Mouse (Mus musculus): ENCODE data around the gene Phf3. TPM values are rescaled to one million over a fixed set of nuclear protein-coding genes. Genes with fewer than 3 reads are reported as not detected.

Phf3 gene
- polyA plus RNA-seq, 1 experiment from 2014 or later: 60.6 TPM

DNA sequence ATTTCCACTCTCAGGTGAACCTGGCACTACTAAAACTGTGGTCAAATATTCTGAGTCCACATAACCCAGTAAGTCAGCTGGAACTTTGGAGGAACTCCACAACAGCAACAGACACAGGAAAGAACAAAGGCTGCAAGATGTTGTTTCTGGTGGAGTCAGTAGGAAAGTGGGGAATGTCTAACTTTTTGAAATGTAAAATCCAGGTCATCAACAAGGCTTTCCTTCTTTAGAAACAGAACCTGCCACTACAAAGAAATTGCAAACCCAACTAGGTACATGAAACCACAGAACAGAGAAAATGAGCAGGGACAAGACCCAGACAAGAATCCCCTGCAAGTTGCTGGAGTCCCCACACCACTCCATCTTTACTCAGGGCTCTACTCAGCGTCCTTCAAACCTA, 26.0 kb downstream of the Phf3 start:
- 46% methylated on average over 1 of the region's 1 CpGs for WGBS
- H3K27ac ChIP-seq (ENCODE audit: low read depth, low read length): no peak overlapping the region
- ATAC-seq (ENCODE audit: low FRiP score, low TSS enrichment): no peak
- no peaks in the 10 kb centered on the region for H3K36me3 ChIP-seq (ENCODE audit: control insufficient read depth, insufficient read depth, low read length)
- no peak overlapping the region for H3K4me2 ChIP-seq (replicated peaks; ENCODE audit: low read depth, low read length)
- 0 out of 2 replicates have a peak, but pooled peaks cover 8% of the 10 kb centered on the region for H3K4me1 ChIP-seq (ENCODE audit: control insufficient read depth, insufficient read depth, low read length)
- H3K27me3 ChIP-seq (ENCODE audit: control insufficient read depth, insufficient read depth, low read length): no peaks in the 10 kb centered on the region
- no peaks in the 10 kb centered on the region for H3K9me3 ChIP-seq (ENCODE audit: control insufficient read depth, low read length)
- no peak overlapping the region for H3K4me3 ChIP-seq (ENCODE audit: low read length)
- H3K9ac ChIP-seq (ENCODE audit: low read depth, low read length): no peak overlapping the region

- ATAC-seq (ENCODE audit: low FRiP score, low TSS enrichment): no peak
- Histone ChIP-seq H3K36me3 (ENCODE audit: control insufficient read depth, insufficient read depth, low read length) (peaks cover 6% of the 10 kb centered on the region; the same call in 1 of the 2 replicates), H3K27me3 (ENCODE audit: control insufficient read depth, insufficient read depth, low read length) (no peaks in the 10 kb centered on the region), H3K9ac (ENCODE audit: low read depth, low read length) (no peak overlapping the region), H3K9me3 (ENCODE audit: control insufficient read depth, low read length) (no peaks in the 10 kb centered on the region), H3K4me3 (ENCODE audit: low read length) (no peak overlapping the region), H3K27ac (ENCODE audit: low read depth, low read length) (no peak overlapping the region), H3K4me2 (replicated peaks; ENCODE audit: low read depth, low read length) (no peak overlapping the region), H3K4me1 (ENCODE audit: control insufficient read depth, insufficient read depth, low read length) (no peaks in the 10 kb centered on the region)
- WGBS: 80% methylated on average over 3 of the region's 3 CpGs
Observed at GRCm38 (mm10) chr1:30839662-30840061, 34.1 kb downstream of the Phf3 start.

DNA sequence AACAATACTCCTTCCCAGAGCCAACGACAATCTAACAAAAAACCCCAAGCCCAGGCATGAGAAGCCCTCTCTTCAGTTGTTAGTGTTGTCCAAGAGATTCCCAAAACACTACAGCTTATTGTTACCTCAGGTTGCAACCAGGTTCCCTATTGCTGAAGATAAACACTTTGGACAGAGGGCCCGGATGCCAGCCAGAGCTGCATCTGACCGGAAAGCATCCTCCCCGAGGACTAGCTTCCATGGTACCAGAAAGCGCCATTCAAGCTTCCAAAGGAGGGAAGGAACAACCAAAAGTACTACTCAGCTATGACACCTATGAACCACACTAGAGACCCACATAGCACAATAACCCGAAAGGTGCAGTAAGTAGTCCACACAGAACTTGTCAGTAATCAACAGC, 38.2 kb downstream of the Phf3 start:
- H3K9ac ChIP-seq (ENCODE audit: low read depth, low read length): no peak overlapping the region
- no peak overlapping the region for H3K4me2 ChIP-seq (replicated peaks; ENCODE audit: low read depth, low read length)
- H3K36me3 ChIP-seq (ENCODE audit: control insufficient read depth, insufficient read depth, low read length): peaks cover 12% of the 10 kb centered on the region
- ATAC-seq (ENCODE audit: low FRiP score, low TSS enrichment): no peak
- no peak overlapping the region for H3K27ac ChIP-seq (ENCODE audit: low read depth, low read length)
- H3K4me1 ChIP-seq (ENCODE audit: control insufficient read depth, insufficient read depth, low read length): no peaks in the 10 kb centered on the region
- H3K27me3 ChIP-seq (ENCODE audit: control insufficient read depth, insufficient read depth, low read length): no peaks in the 10 kb centered on the region
- 96% methylated on average over 6 of the region's 6 CpGs for WGBS
- no peak overlapping the region for H3K4me3 ChIP-seq (ENCODE audit: low read length)
- H3K9me3 ChIP-seq (ENCODE audit: control insufficient read depth, low read length): no peaks in the 10 kb centered on the region

DNA sequence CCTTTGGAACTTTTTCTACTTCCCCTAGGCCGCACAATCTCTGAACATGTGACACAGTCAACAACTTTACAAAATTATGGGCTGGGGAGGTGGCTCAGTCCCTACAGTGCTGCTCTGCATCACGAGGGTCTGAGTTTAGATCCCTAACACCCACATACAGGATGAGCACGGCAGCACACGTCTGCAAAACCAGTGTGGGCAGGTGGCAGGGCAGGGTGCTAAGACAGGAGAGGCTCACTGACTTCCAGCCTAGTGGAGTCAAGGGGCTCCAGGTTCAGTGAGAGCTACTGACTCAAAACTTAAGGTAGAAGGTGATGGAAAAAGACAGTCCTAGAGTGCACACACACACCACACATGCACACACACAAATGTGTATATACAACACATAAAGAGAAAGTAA, 40.9 kb downstream of the Phf3 start:
- Histone ChIP-seq H3K27me3 (ENCODE audit: control insufficient read depth, insufficient read depth, low read length) (no peaks in the 10 kb centered on the region), H3K4me1 (ENCODE audit: control insufficient read depth, insufficient read depth, low read length) (no peaks in the 10 kb centered on the region), H3K4me3 (ENCODE audit: low read length) (no peak overlapping the region), H3K9ac (ENCODE audit: low read depth, low read length) (no peak overlapping the region), H3K27ac (ENCODE audit: low read depth, low read length) (no peak overlapping the region), H3K36me3 (ENCODE audit: control insufficient read depth, insufficient read depth, low read length) (peaks cover 25% of the 10 kb centered on the region), H3K9me3 (ENCODE audit: control insufficient read depth, low read length) (no peaks in the 10 kb centered on the region), H3K4me2 (replicated peaks; ENCODE audit: low read depth, low read length) (no peak overlapping the region)
- no peak for ATAC-seq (ENCODE audit: low FRiP score, low TSS enrichment)
- 89% methylated on average over 4 of the region's 4 CpGs for WGBS

- H3K4me1 ChIP-seq (ENCODE audit: control insufficient read depth, insufficient read depth, low read length): no peaks in the 10 kb centered on the region
- no peak overlapping the region for H3K27ac ChIP-seq (ENCODE audit: low read depth, low read length)
- H3K9ac ChIP-seq (ENCODE audit: low read depth, low read length): no peak overlapping the region
- peaks cover 33% of the 10 kb centered on the region for H3K36me3 ChIP-seq (ENCODE audit: control insufficient read depth, insufficient read depth, low read length)
- H3K4me3 ChIP-seq (ENCODE audit: low read length): no peak overlapping the region
- no peaks in the 10 kb centered on the region for H3K27me3 ChIP-seq (ENCODE audit: control insufficient read depth, insufficient read depth, low read length)
- H3K9me3 ChIP-seq (ENCODE audit: control insufficient read depth, low read length): no peaks in the 10 kb centered on the region
- 88% methylated on average over 6 of the region's 6 CpGs for WGBS
- H3K4me2 ChIP-seq (replicated peaks; ENCODE audit: low read depth, low read length): no peak overlapping the region
- ATAC-seq (ENCODE audit: low FRiP score, low TSS enrichment): no peak
Observed at GRCm38 (mm10) chr1:30819414-30819813, 54.3 kb downstream of the Phf3 start.

- Histone ChIP-seq H3K36me3 (ENCODE audit: control insufficient read depth, insufficient read depth, low read length) (peaks cover 54% of the 10 kb centered on the region), H3K4me2 (replicated peaks; ENCODE audit: low read depth, low read length) (no peak overlapping the region), H3K9ac (ENCODE audit: low read depth, low read length) (no peak overlapping the region), H3K27ac (ENCODE audit: low read depth, low read length) (no peak overlapping the region), H3K27me3 (ENCODE audit: control insufficient read depth, insufficient read depth, low read length) (no peaks in the 10 kb centered on the region), H3K4me3 (ENCODE audit: low read length) (no peak overlapping the region), H3K4me1 (ENCODE audit: control insufficient read depth, insufficient read depth, low read length) (no peaks in the 10 kb centered on the region), H3K9me3 (ENCODE audit: control insufficient read depth, low read length) (no peaks in the 10 kb centered on the region)
- WGBS: 86% methylated on average over 1 of the region's 1 CpGs
- peak; percentile 55; the same call in 1 of the 2 replicates for ATAC-seq (ENCODE audit: low FRiP score, low TSS enrichment)
Observed at GRCm38 (mm10) chr1:30815609-30816008, 58.1 kb downstream of the Phf3 start.

GRCm38 (mm10) chr1:30814987-30815386, 58.7 kb downstream of the Phf3 start:
- 84% methylated on average over 2 of the region's 2 CpGs for WGBS
- no peaks in the 10 kb centered on the region for H3K4me1 ChIP-seq (ENCODE audit: control insufficient read depth, insufficient read depth, low read length)
- H3K27me3 ChIP-seq (ENCODE audit: control insufficient read depth, insufficient read depth, low read length): no peaks in the 10 kb centered on the region
- H3K9me3 ChIP-seq (ENCODE audit: control insufficient read depth, low read length): no peaks in the 10 kb centered on the region
- H3K36me3 ChIP-seq (ENCODE audit: control insufficient read depth, insufficient read depth, low read length): peaks cover 56% of the 10 kb centered on the region
- H3K9ac ChIP-seq (ENCODE audit: low read depth, low read length): no peak overlapping the region
- H3K4me2 ChIP-seq (replicated peaks; ENCODE audit: low read depth, low read length): no peak overlapping the region
- no peak overlapping the region for H3K27ac ChIP-seq (ENCODE audit: low read depth, low read length)
- H3K4me3 ChIP-seq (ENCODE audit: low read length): no peak overlapping the region
- ATAC-seq (ENCODE audit: low FRiP score, low TSS enrichment): no peak; the same call in 1 of the 2 replicates

- Histone ChIP-seq H3K4me3 (ENCODE audit: low read length) (no peak overlapping the region), H3K9ac (ENCODE audit: low read depth, low read length) (no peak overlapping the region), H3K4me1 (ENCODE audit: control insufficient read depth, insufficient read depth, low read length) (no peaks in the 10 kb centered on the region), H3K4me2 (replicated peaks; ENCODE audit: low read depth, low read length) (no peak overlapping the region), H3K27ac (ENCODE audit: low read depth, low read length) (no peak overlapping the region), H3K27me3 (ENCODE audit: control insufficient read depth, insufficient read depth, low read length) (no peaks in the 10 kb centered on the region), H3K9me3 (ENCODE audit: control insufficient read depth, low read length) (no peaks in the 10 kb centered on the region), H3K36me3 (ENCODE audit: control insufficient read depth, insufficient read depth, low read length) (peaks cover 78% of the 10 kb centered on the region)
- no peak for ATAC-seq (ENCODE audit: low FRiP score, low TSS enrichment)
- WGBS: 75% methylated on average over 10 of the region's 10 CpGs
Observed at GRCm38 (mm10) chr1:30808101-30808699, 65.5 kb downstream of the Phf3 start.

DNA sequence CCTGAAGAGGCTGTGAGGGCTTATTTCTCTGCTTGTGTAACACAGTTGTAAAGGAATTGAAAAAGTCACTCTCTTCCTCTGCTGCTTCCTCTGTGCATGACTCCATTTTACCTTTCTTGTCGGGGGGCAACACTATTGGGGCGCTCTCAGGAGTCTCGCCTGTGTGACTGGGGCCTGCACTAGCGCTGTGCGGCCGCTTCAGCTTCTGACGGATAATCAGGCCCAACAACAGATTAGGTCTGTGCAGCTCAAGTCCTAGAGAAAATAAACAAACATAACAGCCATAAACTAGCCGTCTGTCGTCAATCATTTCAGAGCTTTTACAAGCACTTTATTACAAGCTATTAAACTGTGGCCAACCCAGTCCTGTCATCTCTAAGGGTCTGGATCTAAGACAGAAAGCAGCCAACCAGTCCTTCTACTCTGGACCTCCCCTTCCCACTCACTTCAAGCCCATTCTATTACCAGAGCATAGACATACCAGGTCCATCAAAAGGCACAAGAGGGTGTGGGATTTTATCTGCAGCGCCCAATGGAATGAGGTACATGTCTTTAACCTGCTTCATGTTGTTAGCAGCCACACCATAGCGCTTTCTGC, 67.9 kb downstream of the Phf3 start:
- Histone ChIP-seq H3K27me3 (ENCODE audit: control insufficient read depth, insufficient read depth, low read length) (no peaks in the 10 kb centered on the region), H3K9ac (ENCODE audit: low read depth, low read length) (no peak overlapping the region), H3K4me2 (replicated peaks; ENCODE audit: low read depth, low read length) (no peak overlapping the region), H3K9me3 (ENCODE audit: control insufficient read depth, low read length) (no peaks in the 10 kb centered on the region), H3K27ac (ENCODE audit: low read depth, low read length) (no peak overlapping the region), H3K4me1 (ENCODE audit: control insufficient read depth, insufficient read depth, low read length) (no peaks in the 10 kb centered on the region), H3K36me3 (ENCODE audit: control insufficient read depth, insufficient read depth, low read length) (peaks cover 66% of the 10 kb centered on the region), H3K4me3 (ENCODE audit: low read length) (no peak overlapping the region)
- peak; percentile 73; the same call in 1 of the 2 replicates for ATAC-seq (ENCODE audit: low FRiP score, low TSS enrichment)
- 65% methylated on average over 11 of the region's 11 CpGs for WGBS
